Mouse (Mus musculus): Measurements from ENCODE around the gene Arglu1. TPM values are rescaled to one million over a fixed set of nuclear protein-coding genes. Genes with fewer than 3 reads are reported as not detected.

Arglu1 gene
- polyA plus RNA-seq (2014; fragmentation: Illumina TruSeq; extraction: RNeasy Lipid Tissue Mini Kit (QIAGEN cat#74804); ENCODE audit: insufficient read depth, low read depth, low replicate concordance): 37.0 TPM

DNA sequence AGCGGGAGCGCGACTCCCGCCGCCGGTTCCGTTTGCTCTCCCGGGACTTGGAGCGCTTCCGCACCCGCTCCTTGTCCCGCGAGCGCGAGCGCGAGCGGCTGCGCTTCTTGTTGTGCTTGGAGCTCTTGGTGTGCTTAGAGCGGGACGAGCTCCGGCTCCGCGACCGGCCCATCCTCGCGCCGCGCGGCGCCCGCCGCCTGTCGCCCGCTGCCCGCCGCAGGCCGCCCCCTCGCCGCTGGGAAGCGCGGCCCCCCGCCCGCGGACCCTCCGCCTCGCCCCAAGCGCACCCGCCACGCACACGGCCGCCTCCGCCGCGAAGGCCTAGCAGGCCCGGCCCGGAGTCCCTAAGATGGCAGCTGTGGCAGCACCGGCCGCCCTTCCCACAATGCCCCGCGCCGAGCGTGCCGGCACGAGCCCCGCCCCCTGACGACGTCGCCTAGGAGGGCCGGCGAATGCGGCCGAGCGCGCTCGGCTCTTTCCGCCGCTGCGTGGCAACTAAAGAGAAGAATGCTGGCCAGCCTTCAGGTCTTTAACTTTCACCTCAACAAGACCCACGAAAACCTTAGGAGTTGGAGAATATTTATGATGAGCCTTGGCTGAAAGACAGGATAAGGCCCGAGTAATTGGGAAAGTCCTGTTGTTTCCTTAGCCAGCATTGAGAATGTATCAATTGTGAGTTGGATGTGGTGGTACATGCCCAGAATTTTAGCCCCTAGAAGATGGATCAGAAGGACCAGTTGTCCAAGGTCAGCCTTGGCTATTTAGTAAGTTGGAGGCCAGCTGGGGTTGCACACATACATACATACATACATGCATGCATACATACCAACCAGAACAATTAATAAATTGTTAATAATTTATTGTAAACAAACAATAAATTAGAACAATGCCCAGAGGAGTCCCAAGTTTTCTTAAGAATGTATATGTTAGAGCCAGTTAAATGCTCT, at the start of gene Arglu1:
Gene Arglu1 (minus strand): TSS at position 376 of the 947 bp plus-strand sequence.

DNA sequence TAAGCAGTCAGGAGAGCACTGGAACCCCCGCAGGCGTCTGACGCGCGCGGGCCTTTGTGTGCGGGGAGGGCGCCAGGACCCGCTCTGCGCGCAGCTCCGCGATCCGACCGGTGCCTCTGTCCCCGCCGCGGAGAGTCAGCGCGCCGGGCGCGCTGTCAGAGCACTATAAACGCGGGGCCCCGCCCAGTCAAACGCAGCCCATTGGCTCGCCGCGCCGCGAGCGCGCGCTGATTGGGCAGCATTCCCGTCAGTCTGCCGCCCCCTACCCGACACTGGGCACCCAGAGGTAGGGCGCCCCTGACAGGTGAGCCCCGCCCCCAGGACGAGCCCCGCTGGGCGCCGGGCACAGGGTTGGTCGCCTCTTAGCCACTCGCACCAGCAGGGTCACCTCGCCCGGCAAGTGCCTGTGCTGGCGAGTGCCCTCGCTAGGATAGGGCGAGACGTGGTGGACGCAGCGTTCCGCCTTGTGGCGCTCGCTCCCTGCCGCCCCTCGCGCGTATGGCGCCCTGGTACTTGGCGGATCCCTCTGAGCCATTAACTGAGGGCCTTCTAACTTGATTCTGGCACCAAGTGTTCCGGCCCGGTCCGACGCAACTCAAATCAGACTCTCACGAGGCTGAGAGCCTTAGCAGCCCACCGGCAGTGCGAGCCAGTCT, 29.1 kb downstream of the Arglu1 start, which contains the start of gene Efnb2:
Gene Efnb2 (minus strand): TSS at position 140 of the 656 bp plus-strand sequence.

Other genes starting within 250 kb of the Arglu1 start
- 50.1 TPM for gene Efnb2, start 29.3 kb downstream of the Arglu1 start, polyA plus RNA-seq (2014; fragmentation: Illumina TruSeq; extraction: RNeasy Lipid Tissue Mini Kit (QIAGEN cat#74804); ENCODE audit: insufficient read depth, low read depth, low replicate concordance)

All from lung, adult 10 weeks (tissue).